Mouse (Mus musculus) frontal cortex, postnatal 10 days (tissue): ENCODE measurements at regions not wholly inside any gene's neighbourhood (a gene's known extent, or its start where the extent isn't known, plus 50 kb on each side); places are given as distances from the start of the nearest gene placed in this dataset.

Experiments
- DNase-seq, 2 experiments: peaks; one replicate each; pipeline ENCODE4 v3.0.0; 2022; ENCODE audit warnings: low spot score in 2 of 2, mixed read lengths in 1 of 2

DNA sequence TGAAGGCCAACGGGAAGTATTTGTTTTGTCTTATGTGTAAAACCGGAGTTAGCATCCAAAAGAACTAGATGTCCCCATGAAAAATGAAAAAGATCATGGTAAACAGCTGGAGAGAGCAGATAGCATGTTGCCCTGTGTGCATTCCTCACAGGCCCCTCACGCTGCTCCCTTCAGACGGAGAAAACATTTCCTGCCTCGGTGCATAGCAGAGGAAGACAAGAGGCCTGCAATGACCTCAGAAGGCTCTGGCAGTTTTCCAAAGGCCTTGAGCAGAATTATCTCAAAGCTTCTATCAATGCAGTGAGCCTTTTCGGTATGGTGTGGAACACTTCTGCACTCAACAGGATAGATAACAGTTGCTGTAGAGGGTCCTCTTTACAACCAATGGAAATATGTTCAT is 101.3 kb upstream of the Ccn2 start:
- no peak for DNase-seq

GRCm38 (mm10) chr10:24519795-24520512 is 75.3 kb upstream of the Ccn2 start:
- DNase-seq = no peak

- no peak for DNase-seq
Measured at GRCm38 (mm10) chr10:24520515-24520914, 74.7 kb upstream of the Ccn2 start.

DNA sequence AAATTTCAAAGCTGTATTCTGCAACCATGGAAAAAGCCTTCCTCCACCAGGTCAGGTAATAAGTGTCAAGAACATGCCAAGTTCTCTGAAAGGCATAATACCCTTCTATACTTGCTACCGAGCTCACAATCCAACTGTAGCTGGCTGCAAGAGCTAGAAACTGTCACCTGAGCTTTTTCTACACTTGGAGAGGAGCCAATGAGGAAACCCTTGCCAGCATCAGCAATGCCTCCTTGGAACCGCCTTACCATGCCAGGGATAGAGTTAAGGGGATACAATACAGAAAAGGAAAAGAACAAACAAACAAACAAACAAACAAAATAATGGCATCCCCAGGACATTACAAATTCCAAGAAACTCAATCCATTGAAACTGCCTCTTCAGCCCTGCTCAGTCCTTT is 62.5 kb upstream of the Ccn2 start:
- no peak for DNase-seq

DNA sequence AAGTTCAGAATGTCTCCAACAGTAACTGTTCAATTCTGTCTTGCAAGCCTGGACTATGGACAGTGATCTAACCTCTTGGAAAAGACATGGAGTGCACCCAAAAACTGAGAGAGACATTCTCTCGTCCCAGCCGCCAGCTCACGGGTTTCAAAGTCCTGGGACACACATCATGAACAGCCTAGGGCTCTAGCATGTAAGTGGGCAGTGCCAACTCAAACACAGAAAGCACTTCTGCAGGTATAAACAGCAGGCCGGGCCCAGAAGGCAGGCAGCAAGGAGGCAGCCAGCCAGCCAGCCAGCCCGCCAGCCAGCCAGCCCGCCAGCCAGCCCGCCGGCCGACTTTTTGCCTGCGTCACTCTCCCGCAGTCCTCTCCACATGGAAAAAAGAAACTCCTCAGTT is 60.3 kb upstream of the Ccn2 start:
- no peak for DNase-seq

GRCm38 (mm10) chr10:24535461-24535860 is 59.8 kb upstream of the Ccn2 start:
- no peak for DNase-seq

DNA sequence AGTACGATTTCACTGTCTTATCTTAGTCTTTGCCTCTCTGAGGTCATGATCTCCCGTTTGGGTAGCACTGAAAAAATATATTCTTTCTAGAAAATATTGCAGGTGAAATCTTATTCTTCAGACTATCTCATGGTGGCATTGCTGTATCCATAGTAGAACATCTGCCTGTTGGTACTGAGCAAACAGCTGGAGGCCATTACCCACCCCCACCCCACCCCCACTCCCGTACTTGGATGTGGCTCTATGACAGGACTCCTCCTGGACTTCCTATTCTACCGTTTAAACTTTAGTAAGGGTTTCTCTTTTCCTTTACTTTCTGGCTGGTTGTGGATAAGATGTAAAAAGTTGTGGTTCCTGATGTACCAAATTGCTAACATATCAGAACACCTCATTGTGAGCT is 53.3 kb upstream of the Ccn2 start:
- DNase-seq = no peak
